13 mouse cellular contexts compared by ENCODE assay signal in the genomic region with DNA sequence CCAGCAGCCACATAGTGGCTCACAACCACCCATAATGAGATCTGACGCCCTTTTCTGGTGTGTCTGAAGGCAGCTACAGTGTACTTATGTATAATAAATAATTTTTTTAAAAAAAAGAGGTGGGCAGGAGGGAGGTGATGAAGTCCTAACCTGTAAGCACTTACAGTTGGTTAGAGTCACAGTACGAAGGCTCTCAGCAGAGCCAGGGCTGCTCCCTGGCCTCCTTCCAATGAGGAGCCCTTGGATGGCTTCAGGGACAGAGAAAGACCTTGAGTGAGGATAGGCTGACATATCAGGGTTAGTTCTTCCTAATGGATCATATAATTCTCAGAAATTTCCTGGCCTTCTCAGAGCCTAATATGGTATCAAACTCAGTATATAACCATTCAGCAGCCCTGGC.
"Had no signal": no experiment of that assay in that cellular context is flagged by ENCODE, and none has a peak within 500 bp of the region (broad histone marks: within the 10 kb centered on the region; RNA-seq: fewer than 3 reads in every experiment).

No protein-coding gene starts in this region.

- H3K27ac ChIP-seq: kidney, embryonic 15.5 days; left cerebral cortex, adult 2 months; liver, embryonic 13.5 days; midbrain, embryonic 12.5 days; midbrain, embryonic 15.5 days; neural tube, embryonic 13.5 days had no signal

- DNase-seq: kidney, adult 11 months; kidney, adult 8-10 months; layer of hippocampus, postnatal 36 days; liver, embryonic 13.5 days; lung, adult 2 months; lung, postnatal 4 days; thymus, adult 18-20 months had no signal

- H3K4me3 ChIP-seq: kidney, embryonic 15.5 days; left cerebral cortex, adult 2 months; liver, embryonic 13.5 days; midbrain, embryonic 12.5 days; midbrain, embryonic 15.5 days; myocyte; neural tube, embryonic 13.5 days had no signal
